In genomic region chr5:118276281-118276680, GRCm38 (mm10) we compare ENCODE assay signal across 22 mouse cellular contexts. TPM values are rescaled to one million over a fixed set of nuclear protein-coding genes. Genes with fewer than 3 reads are reported as not detected.
DNase-seq lines count a peak whose midpoint lies in the region; ATAC-seq and TF ChIP-seq lines count a peak whose summit lies in the region.
"Had no signal": no experiment of that assay in that cellular context is flagged by ENCODE, and none has a peak within 500 bp of the region (broad histone marks: within the 10 kb centered on the region; RNA-seq: fewer than 3 reads in every experiment).

No protein-coding gene starts in this region.

- H3K27ac ChIP-seq in forebrain, embryonic 10.5 days, result peak overlapping the region; percentile 4; the same call in 1 of the 2 replicates
- H3K27ac ChIP-seq in forebrain, postnatal 0 days (ENCODE audit: low read depth, low read length), result no peak overlapping the region
- peak overlapping the region; percentile 66; the same call in 1 of the 2 replicates for H3K27ac ChIP-seq in forebrain, embryonic 13.5 days
- H3K27ac ChIP-seq: liver, embryonic 15.5 days had no signal

- 58% methylated on average over 7 of the region's 7 CpGs for WGBS in forebrain, embryonic 10.5 days
- WGBS in forebrain, postnatal 0 days, result 34% methylated on average over 7 of the region's 7 CpGs
- WGBS in forebrain, embryonic 13.5 days, result 40% methylated on average over 7 of the region's 7 CpGs

- intact Hi-C loops in left cerebral cortex, postnatal 4 days (cut with DNase I), result loop anchor here (10.0 kb wide), 1 partner anchor 299 kb away; no protein-coding TSS in a partner anchor

- DNase-seq in forebrain, embryonic 10.5 days (ENCODE audit: extremely low spot score, low spot score), result no peak
- DNase-seq in forebrain, postnatal 0 days, result no peak
- DNase-seq in left cerebral cortex, adult 11 months (ENCODE audit: low spot score), result peak; percentile 28
- DNase-seq in left cerebral cortex, postnatal 4 days, result no peak
- peak; percentile 20 for DNase-seq in retina, embryonic 14.5 days (ENCODE audit: low spot score)
- no peak for DNase-seq in layer of hippocampus, postnatal 10 days (ENCODE audit: low spot score in 2 of 2)
- DNase-seq in thymus, postnatal 0 days (ENCODE audit: low spot score), result no peak
- DNase-seq: cerebellum, adult 11 months; cerebellum, postnatal 14 days; kidney, adult 8-10 months; kidney, postnatal 25 days; layer of hippocampus, adult 9-11 months; lung, postnatal 14 days; thymus, postnatal 4 days had no signal

- H3K36me3 ChIP-seq in forebrain, embryonic 10.5 days (replicated peaks), result no peaks in the 10 kb centered on the region
- H3K36me3 ChIP-seq in forebrain, postnatal 0 days (ENCODE audit: insufficient read depth), result no peaks in the 10 kb centered on the region
- no peaks in the 10 kb centered on the region for H3K36me3 ChIP-seq in forebrain, embryonic 13.5 days (ENCODE audit: poor library complexity, severe bottlenecking)
- H3K36me3 ChIP-seq: heart, embryonic 12.5 days; liver, embryonic 15.5 days had no signal

- no peak for ATAC-seq in forebrain, postnatal 0 days
- ATAC-seq in forebrain, embryonic 13.5 days, result no peak
- ATAC-seq: inflammation-experienced regulatory T-cells, adult 6 months had no signal

- H3K27me3 ChIP-seq in forebrain, embryonic 10.5 days (ENCODE audit: poor library complexity, severe bottlenecking), result peaks cover 49% of the 10 kb centered on the region
- H3K27me3 ChIP-seq in forebrain, postnatal 0 days (ENCODE audit: insufficient read depth, low read length), result no peaks in the 10 kb centered on the region
- H3K27me3 ChIP-seq in forebrain, embryonic 13.5 days, result no peaks in the 10 kb centered on the region
- H3K27me3 ChIP-seq: CH12.LX had no signal

- H3K4me3 ChIP-seq in forebrain, embryonic 10.5 days, result no peak overlapping the region
- no peak overlapping the region for H3K4me3 ChIP-seq in forebrain, postnatal 0 days (ENCODE audit: low read depth, low read length)
- H3K4me3 ChIP-seq in forebrain, embryonic 13.5 days, result no peak overlapping the region
- H3K4me3 ChIP-seq: heart, embryonic 12.5 days; liver, embryonic 15.5 days; megakaryocyte, embryonic 14.5 days; myocyte had no signal

- H3K4me1 ChIP-seq in forebrain, embryonic 10.5 days, result peaks cover 37% of the 10 kb centered on the region
- H3K4me1 ChIP-seq in forebrain, postnatal 0 days (ENCODE audit: insufficient read depth), result peaks cover 15% of the 10 kb centered on the region
- peaks cover 60% of the 10 kb centered on the region for H3K4me1 ChIP-seq in forebrain, embryonic 13.5 days

- no peak overlapping the region for H3K9ac ChIP-seq in forebrain, postnatal 0 days
- 0 out of 2 replicates have a peak overlapping the region, but pooled peaks have one; percentile 16 for H3K9ac ChIP-seq in forebrain, embryonic 13.5 days
- H3K9ac ChIP-seq: heart, embryonic 12.5 days; liver, embryonic 15.5 days had no signal

- H3K4me2 ChIP-seq in forebrain, postnatal 0 days (ENCODE audit: low read depth), result no peak overlapping the region
- H3K4me2 ChIP-seq in forebrain, embryonic 13.5 days, result peak overlapping the region; percentile 46; the same call in 1 of the 2 replicates
- H3K4me2 ChIP-seq: heart, embryonic 12.5 days; liver, embryonic 15.5 days had no signal

- H3K9me3 ChIP-seq in forebrain, embryonic 10.5 days, result no peaks in the 10 kb centered on the region
- no peaks in the 10 kb centered on the region for H3K9me3 ChIP-seq in forebrain, postnatal 0 days (ENCODE audit: low read length)
- H3K9me3 ChIP-seq in forebrain, embryonic 13.5 days (replicated peaks), result no peaks in the 10 kb centered on the region
- H3K9me3 ChIP-seq: heart, embryonic 12.5 days; liver, embryonic 15.5 days; megakaryocyte, embryonic 14.5 days had no signal

- no peak for TF ChIP-seq CTCF in forebrain, postnatal 0 days (IDR thresholded peaks at IDR 0.05; ENCODE audit: low read depth)

RNA-seq across cellular contexts. Expression of gene 2410131K14Rik, which starts 31.3 kb away (rescaled TPM):
- 11.1 and 12.1 TPM in 2 replicates for polyA plus RNA-seq in forebrain, embryonic 10.5 days (2016; fragmentation: Nextera tagmentation; extraction: Ambion mirVana)
- total RNA-seq in forebrain, postnatal 0 days (2014; rRNA removed), result 22.4 and 31.2 TPM in 2 replicates
- 15.5 and 19.1 TPM in 2 replicates for polyA plus RNA-seq in forebrain, postnatal 0 days (2015; fragmentation: Nextera tagmentation; extraction: Ambion mirVana)
- total RNA-seq in left cerebral cortex, postnatal 4 days (2021), result 10 to 100 TPM; 22.8 to 23.8 TPM
- 14.0 and 15.5 TPM in 2 replicates for polyA plus RNA-seq in forebrain, embryonic 13.5 days (2015; fragmentation: Nextera tagmentation; extraction: Ambion mirVana)
- 10 to 100 TPM; 18.4 to 19.5 TPM for total RNA-seq in layer of hippocampus, postnatal 10 days (2021)
- 4.2 and 4.7 TPM in 2 replicates for polyA plus RNA-seq in thymus, postnatal 0 days (2015; fragmentation: Nextera tagmentation; extraction: Ambion mirVana)

RNA-seq across cellular contexts. Expression of gene Rnft2, which starts 31.4 kb away (rescaled TPM):
- polyA plus RNA-seq in forebrain, embryonic 10.5 days (2016; fragmentation: Nextera tagmentation; extraction: Ambion mirVana), result 4.3 and 4.9 TPM in 2 replicates
- total RNA-seq in forebrain, postnatal 0 days (2014; rRNA removed), result 61.6 and 87.8 TPM in 2 replicates
- polyA plus RNA-seq in forebrain, postnatal 0 days (2015; fragmentation: Nextera tagmentation; extraction: Ambion mirVana), result 10.1 and 12.4 TPM in 2 replicates
- 10 to 100 TPM; 77.0 to 91.2 TPM for total RNA-seq in left cerebral cortex, postnatal 4 days (2021)
- 7.0 and 9.0 TPM in 2 replicates for polyA plus RNA-seq in forebrain, embryonic 13.5 days (2015; fragmentation: Nextera tagmentation; extraction: Ambion mirVana)
- 10 to 100 TPM; 85.9 to 91.1 TPM for total RNA-seq in layer of hippocampus, postnatal 10 days (2021)
- 0.51 and 0.58 TPM in 2 replicates for polyA plus RNA-seq in thymus, postnatal 0 days (2015; fragmentation: Nextera tagmentation; extraction: Ambion mirVana)
- total RNA-seq: granulocyte monocyte progenitor cell, adult 5-6 weeks had no signal
- polyA plus RNA-seq: inflammation-experienced regulatory T-cells, adult 6 months had no signal

Comparison
In these comparisons a context has a peak if more than half of its experiments do, and no peak if none do; other contexts are left out.
1. DNase-seq: peak in left cerebral cortex, adult 11 months (single experiment) and retina, embryonic 14.5 days (single experiment); none in forebrain, embryonic 10.5 days (single experiment), forebrain, postnatal 0 days (single experiment), left cerebral cortex, postnatal 4 days (single experiment), layer of hippocampus, postnatal 10 days (0 of 2) and thymus, postnatal 0 days (single experiment).